Mouse (Mus musculus) brain, embryonic 14.5 days (tissue): ENCODE results near the gene Fat1.

Experiments
- CTCF ChIP-seq: fragments of 200-500 bp; IDR thresholded peaks from 2 replicates; pipeline ENCODE4 v1.5.1; 2012; ENCODE audit warnings: inconsistent platforms, mild to moderate bottlenecking, moderate library complexity, borderline replicate concordance; ENCODE audit not compliant: insufficient read depth, insufficient read length; ENCODE audit errors: extremely low read depth
- POLR2A ChIP-seq: fragments of 200-500 bp; IDR thresholded peaks from 2 replicates; pipeline ENCODE4 v1.6.1; 2012; ENCODE audit warnings: mild to moderate bottlenecking, inconsistent platforms, borderline replicate concordance; ENCODE audit not compliant: poor library complexity, insufficient read depth, insufficient read length, severe bottlenecking; ENCODE audit errors: extremely low read depth

- TF ChIP-seq POLR2A (no peak), CTCF (no peak)
Measured at GRCm38 (mm10) chr8:44932546-44933342, 2.5 kb upstream of the Fat1 start.
